Comparison of ENCODE assay signal across 9 mouse cellular contexts in the genomic region with DNA sequence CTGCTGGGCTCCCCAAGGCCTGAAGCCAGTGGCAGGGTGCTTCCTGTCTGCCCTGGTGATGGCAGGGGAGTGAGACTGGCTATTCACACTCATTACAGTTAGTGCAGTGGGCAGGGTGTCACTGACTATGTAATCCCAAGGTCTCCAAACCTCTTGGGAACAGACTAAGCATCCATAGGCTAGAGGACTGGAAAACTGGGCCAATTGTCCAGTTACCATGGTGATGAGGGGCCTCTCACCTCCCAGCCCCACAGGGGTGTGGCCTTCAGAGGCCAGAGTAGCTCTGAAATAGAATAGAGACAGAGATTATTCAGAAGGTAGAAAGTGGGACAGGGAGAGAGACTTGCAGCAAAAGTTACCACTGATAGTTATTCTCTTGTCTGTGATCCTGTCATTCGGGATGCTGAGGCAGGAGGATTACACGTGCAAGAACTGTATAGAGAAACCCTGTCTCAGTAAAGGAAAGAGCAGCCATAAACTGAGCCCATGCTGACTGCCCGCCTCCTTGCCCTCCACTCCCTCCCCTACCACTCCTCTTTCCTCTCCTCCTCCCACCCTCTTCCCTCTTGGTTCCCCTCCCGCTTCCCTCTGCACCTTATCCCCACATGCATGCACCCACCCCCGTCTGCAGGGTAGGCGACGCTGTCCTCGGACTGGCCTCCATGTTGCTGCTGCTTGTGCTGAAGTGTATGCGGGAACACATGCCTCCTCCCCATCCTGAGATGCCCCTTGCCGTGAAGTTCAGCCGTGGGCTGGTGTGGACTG. TPM values are rescaled to one million over a fixed set of nuclear protein-coding genes. Genes with fewer than 3 reads are reported as not detected.
DNase-seq lines count a peak whose midpoint lies in the region; ATAC-seq and TF ChIP-seq lines count a peak whose summit lies in the region.
"Had no signal": no experiment of that assay in that cellular context is flagged by ENCODE, and none has a peak within 500 bp of the region (broad histone marks: within the 10 kb centered on the region; RNA-seq: fewer than 3 reads in every experiment).

No protein-coding gene starts in this region.

- H3K27me3 ChIP-seq in G1E (ENCODE audit: insufficient read depth, low read length): peaks cover under 1% of the 10 kb centered on the region; the same call in 1 of the 2 replicates
- no peaks in the 10 kb centered on the region for H3K27me3 ChIP-seq in midbrain, embryonic 10.5 days (ENCODE audit: low read depth, poor library complexity, severe bottlenecking)

- H3K36me3 ChIP-seq in G1E (replicated peaks): peaks cover 24% of the 10 kb centered on the region
- peaks cover 65% of the 10 kb centered on the region for H3K36me3 ChIP-seq in midbrain, embryonic 10.5 days

- DNase-seq in G1E (ENCODE audit: low spot score): no peak
- peak; percentile 49 for DNase-seq in R1 (ENCODE audit: low read depth, low spot score)
- peak; percentile 44 for DNase-seq in midbrain, embryonic 10.5 days (ENCODE audit: low spot score)
- DNase-seq in adrenal gland, postnatal 4 days (ENCODE audit: low spot score in 2 of 2): no peak
- DNase-seq in urinary bladder, postnatal 10 days (ENCODE audit: low spot score): no peak
- no peak for DNase-seq in testis, postnatal 10 days (ENCODE audit: low spot score)

- 0 out of 2 replicates have a peak overlapping the region, but pooled peaks have one; percentile 5 for H3K4me3 ChIP-seq in G1E (ENCODE audit: low read depth, low read length)
- peak overlapping the region; percentile 42 for H3K4me3 ChIP-seq in midbrain, embryonic 10.5 days
- H3K4me3 ChIP-seq: gastrocnemius, adult 2 months had no signal

- no peak for ATAC-seq in G1E (ENCODE audit: extremely low read depth, insufficient number of reproducible peaks, low FRiP score, poor library complexity, severe bottlenecking)
- peak; percentile 27 for ATAC-seq in granulocyte monocyte progenitor cell, adult 5-6 weeks (replicated peaks; ENCODE audit: poor library complexity, severe bottlenecking)
- no peak for ATAC-seq in activated CD4-positive, CD25-positive, alpha-beta regulatory T cell, adult 4 months

- WGBS in midbrain, embryonic 10.5 days: 30% methylated on average over 11 of the region's 11 CpGs

- peaks cover 7% of the 10 kb centered on the region for H3K4me1 ChIP-seq in G1E (ENCODE audit: insufficient read depth, low read depth, low read length)
- peaks cover 20% of the 10 kb centered on the region for H3K4me1 ChIP-seq in midbrain, embryonic 10.5 days

- peak overlapping the region; percentile 83 for H3K27ac ChIP-seq in midbrain, embryonic 10.5 days (replicated peaks)
- H3K27ac ChIP-seq: gastrocnemius, adult 2 months had no signal

- peaks cover 4% of the 10 kb centered on the region for H3K9me3 ChIP-seq in G1E (replicated peaks)
- peaks cover 7% of the 10 kb centered on the region; the same call in 1 of the 2 replicates for H3K9me3 ChIP-seq in midbrain, embryonic 10.5 days (replicated peaks)

- TF ChIP-seq CTCF in G1E (IDR thresholded peaks at IDR 0.05; ENCODE audit: low read depth, low read length): no peak

RNA-seq across cellular contexts. Expression of a gene that starts 7.6 kb away (rescaled TPM):
- total RNA-seq in G1E (2014; fragmentation: Nextera tagmentation) (4.9 and 8.0 TPM in 2 replicates), G1E (2017) (4.4 and 6.9 TPM in 2 replicates)
- polyA plus RNA-seq in G1E (2012): 4.9 and 5.2 TPM in 2 replicates
- 1.1 TPM in 1 of 2 replicates, not detected in the other for total RNA-seq in granulocyte monocyte progenitor cell, adult 5-6 weeks (2014; fragmentation: Nextera tagmentation)
- total RNA-seq in granulocyte monocyte progenitor cell, adult 5-6 weeks (2017): 0.21 and 0.43 TPM in 2 replicates
- 7.1 and 7.4 TPM in 2 replicates for polyA plus RNA-seq in midbrain, embryonic 10.5 days (2016; fragmentation: Nextera tagmentation; extraction: Ambion mirVana)
- polyA plus RNA-seq in activated CD4-positive, CD25-positive, alpha-beta regulatory T cell, adult 4 months (2017; shearing (Covaris generic)): 10 to 100 TPM in 1 of 2 experiments, 1 to 10 TPM in 1; 8.5 to 17.3 TPM
- total RNA-seq in adrenal gland, postnatal 4 days (2021): 10 to 100 TPM; 10.9 to 11.2 TPM

RNA-seq across cellular contexts. Expression of a gene that starts 7.6 kb away (rescaled TPM):
- total RNA-seq in G1E (2014; fragmentation: Nextera tagmentation): 14.5 and 22.4 TPM in 2 replicates
- 13.2 and 17.8 TPM in 2 replicates for total RNA-seq in G1E (2017)
- polyA plus RNA-seq in G1E (2012): 26.5 and 26.6 TPM in 2 replicates
- 4.3 and 5.2 TPM in 2 replicates for total RNA-seq in granulocyte monocyte progenitor cell, adult 5-6 weeks (2014; fragmentation: Nextera tagmentation)
- 2.7 and 4.1 TPM in 2 replicates for total RNA-seq in granulocyte monocyte progenitor cell, adult 5-6 weeks (2017)
- polyA plus RNA-seq in midbrain, embryonic 10.5 days (2016; fragmentation: Nextera tagmentation; extraction: Ambion mirVana): 6.4 and 6.5 TPM in 2 replicates
- polyA plus RNA-seq in activated CD4-positive, CD25-positive, alpha-beta regulatory T cell, adult 4 months (2017; shearing (Covaris generic)): 10 to 100 TPM in 1 of 2 experiments, 1 to 10 TPM in 1; 7.4 to 13.7 TPM
- 10 to 100 TPM; 18.3 to 20.9 TPM for total RNA-seq in adrenal gland, postnatal 4 days (2021)

RNA-seq across cellular contexts. Expression of a gene that starts 29.9 kb away (rescaled TPM):
- total RNA-seq in G1E (2014; fragmentation: Nextera tagmentation) (54.7 and 66.4 TPM in 2 replicates), G1E (2017) (39.7 and 46.3 TPM in 2 replicates)
- 2.3 and 3.5 TPM in 2 replicates for polyA plus RNA-seq in G1E (2012)
- total RNA-seq in granulocyte monocyte progenitor cell, adult 5-6 weeks (2014; fragmentation: Nextera tagmentation): 57.7 and 58.1 TPM in 2 replicates
- total RNA-seq in granulocyte monocyte progenitor cell, adult 5-6 weeks (2017): 40.5 and 45.5 TPM in 2 replicates
- polyA plus RNA-seq in midbrain, embryonic 10.5 days (2016; fragmentation: Nextera tagmentation; extraction: Ambion mirVana): 0.97 and 1.0 TPM in 2 replicates
- 10 to 100 TPM; 43.2 to 52.8 TPM for polyA plus RNA-seq in activated CD4-positive, CD25-positive, alpha-beta regulatory T cell, adult 4 months (2017; shearing (Covaris generic))
- total RNA-seq in adrenal gland, postnatal 4 days (2021): 10 to 100 TPM; 29.1 to 31.6 TPM

RNA-seq across cellular contexts. Expression of a gene that starts 55.4 kb away (rescaled TPM):
- total RNA-seq in G1E (2014; fragmentation: Nextera tagmentation) (not detected in 2 replicates), G1E (2017) (0.11 TPM in 1 of 2 replicates, not detected in the other)
- polyA plus RNA-seq in G1E (2012): not detected in 2 replicates
- not detected in 2 replicates for total RNA-seq in granulocyte monocyte progenitor cell, adult 5-6 weeks (2014; fragmentation: Nextera tagmentation)
- not detected in 2 replicates for total RNA-seq in granulocyte monocyte progenitor cell, adult 5-6 weeks (2017)
- polyA plus RNA-seq in midbrain, embryonic 10.5 days (2016; fragmentation: Nextera tagmentation; extraction: Ambion mirVana): not detected in 2 replicates
- under 1 TPM in 1 of 2 experiments, not detected in 1; 0.25 TPM for polyA plus RNA-seq in activated CD4-positive, CD25-positive, alpha-beta regulatory T cell, adult 4 months (2017; shearing (Covaris generic))
- total RNA-seq in adrenal gland, postnatal 4 days (2021): under 1 TPM; 0.48 to 0.90 TPM

Comparison
In these comparisons a context has a peak if more than half of its experiments do, and no peak if none do; other contexts are left out.
1. DNase-seq: peak in R1 (single experiment) and midbrain, embryonic 10.5 days (single experiment); none in G1E (single experiment), adrenal gland, postnatal 4 days (0 of 2), urinary bladder, postnatal 10 days (single experiment) and testis, postnatal 10 days (single experiment).